Mouse (Mus musculus) adrenal gland, adult 18-20 months (tissue): Measurements from ENCODE around the gene Gm12184. TPM values are rescaled to one million over a fixed set of nuclear protein-coding genes. Genes with fewer than 3 reads are reported as not detected.
"Not testable (repeated sequence)": the region's sequence is repeated elsewhere in the genome, so short reads cannot be mapped to it uniquely, and the experiment has no call there.

Experiments
- DNase-seq, 2 experiments: peaks; one replicate each; pipeline ENCODE4 v3.0.0; 2021 to 2022; ENCODE audit warnings: low spot score in 2 of 2
- total RNA-seq, 2 experiments: library from RNA; stranded (reverse); gene quantifications; 1 replicate in 1 of 2; 2 replicates in 1 of 2; pipeline ENCODE4 v1.2.3; 2021

The Gm12184 gene
- total RNA-seq, 2 experiments from 2014 or later, result 0.76 to 3.1 TPM

- DNase-seq, result no peak
Observed at GRCm38 (mm10) chr11:48824311-48824830, 2.1 kb downstream of the Gm12184 start.

- DNase-seq, result peak; percentile 58 to 69
Observed at GRCm38 (mm10) chr11:48823536-48823972, 2.9 kb downstream of the Gm12184 start.

GRCm38 (mm10) chr11:48822768-48823512 is 3.5 kb downstream of the Gm12184 start:
- no peak for DNase-seq

- not testable (repeated sequence) for DNase-seq
Observed at GRCm38 (mm10) chr11:48821299-48821698, 5.2 kb downstream of the Gm12184 start.

GRCm38 (mm10) chr11:48820308-48820674 is 6.2 kb downstream of the Gm12184 start:
- DNase-seq, result no peak

- DNase-seq, result no peak
Observed at GRCm38 (mm10) chr11:48819614-48820307, 6.7 kb downstream of the Gm12184 start.

GRCm38 (mm10) chr11:48818346-48818745 is 8.1 kb downstream of the Gm12184 start:
- DNase-seq, result peak; percentile 81 to 92

GRCm38 (mm10) chr11:48817794-48818193 is 8.7 kb downstream of the Gm12184 start:
- DNase-seq, result no peak

- peak; percentile 95 to 98 for DNase-seq
Observed at GRCm38 (mm10) chr11:48816800-48817665, 9.4 kb downstream of the Gm12184 start, which contains the start of gene Trim41. Trim41 (minus strand) TSS chr11:48817353.

- peak in 1 of 2 experiments; percentile 41 for DNase-seq
Observed at GRCm38 (mm10) chr11:48816281-48816781, 10.1 kb downstream of the Gm12184 start.

- DNase-seq, result no peak
Observed at GRCm38 (mm10) chr11:48815851-48816250, 10.6 kb downstream of the Gm12184 start.

- no peak for DNase-seq
Observed at GRCm38 (mm10) chr11:48813782-48814181, 12.7 kb downstream of the Gm12184 start.

GRCm38 (mm10) chr11:48810142-48810541 is 16.3 kb downstream of the Gm12184 start:
- no peak for DNase-seq

- DNase-seq, result no peak
Observed at GRCm38 (mm10) chr11:48809434-48809830, 17.0 kb downstream of the Gm12184 start.

- DNase-seq, result no peak
Observed at GRCm38 (mm10) chr11:48808737-48809433, 17.6 kb downstream of the Gm12184 start.

GRCm38 (mm10) chr11:48808304-48808646 is 18.2 kb downstream of the Gm12184 start:
- no peak for DNase-seq

GRCm38 (mm10) chr11:48807563-48808303 is 18.7 kb downstream of the Gm12184 start:
- no peak for DNase-seq

- DNase-seq, result no peak
Observed at GRCm38 (mm10) chr11:48806856-48807562, 19.4 kb downstream of the Gm12184 start.

- DNase-seq, result no peak
Observed at GRCm38 (mm10) chr11:48804922-48805321, 21.5 kb downstream of the Gm12184 start.
